Mouse (Mus musculus) lung, embryonic 14.5 days (tissue): ENCODE measurements around the gene Casz1. TPM values are rescaled to one million over a fixed set of nuclear protein-coding genes. Genes with fewer than 3 reads are reported as not detected.

Source experiments
- ATAC-seq: fragments of 200-750 bp; cut with Nextera tagmentation; 2 replicates; pipeline ENCODE4 v1.8.0; 2017; ENCODE audit warnings: mild to moderate bottlenecking, moderate TSS enrichment, moderate library complexity; ENCODE audit not compliant: insufficient read depth
- DNase-seq: peaks from one replicate; pipeline ENCODE4 v3.0.0-alpha.2; 2015
- H3K27ac ChIP-seq: fragments of 300-500 bp; sonication (generic); 2 replicates; pipeline ENCODE4 v1.5.1; 2014; ENCODE audit warnings: low read depth, mild to moderate bottlenecking, moderate library complexity
- H3K27me3 ChIP-seq: fragments of 300-500 bp; sonication (generic); 2 replicates; pipeline ENCODE4 v1.6.1; 2014; ENCODE audit warnings: low read length, control low read depth; ENCODE audit not compliant: insufficient read depth
- H3K36me3 ChIP-seq: fragments of 300-500 bp; sonication (generic); 2 replicates; pipeline ENCODE4 v1.6.1; 2014; ENCODE audit warnings: control low read depth; ENCODE audit not compliant: insufficient read depth
- H3K4me1 ChIP-seq: fragments of 300-500 bp; sonication (generic); 2 replicates; pipeline ENCODE4 v1.6.1; 2014; ENCODE audit warnings: antibody characterized with exemption, control low read depth; ENCODE audit not compliant: insufficient read depth
- H3K4me2 ChIP-seq: fragments of 300-500 bp; sonication (generic); 2 replicates; pipeline ENCODE4 v1.6.1; 2014; ENCODE audit warnings: mild to moderate bottlenecking
- H3K4me3 ChIP-seq: fragments of 300-500 bp; sonication (generic); 2 replicates; pipeline ENCODE4 v1.5.1; 2014; ENCODE audit warnings: low read depth, low read length
- H3K9ac ChIP-seq: fragments of 300-500 bp; sonication (generic); 2 replicates; pipeline ENCODE4 v1.6.1; 2014
- H3K9me3 ChIP-seq: fragments of 300-500 bp; sonication (generic); 2 replicates; pipeline ENCODE4 v1.6.1; 2016; ENCODE audit warnings: low read depth, low read length, control low read depth
- CTCF ChIP-seq: IDR thresholded peaks from 2 replicates; pipeline ENCODE4 v1.5.1; 2016; ENCODE audit warnings: antibody characterized with exemption, low read depth
- WGBS: fragments of 180-500 bp; shearing (Covaris S2); extraction: QIAGEN DNeasy Blood & Tissue Kit; methylation state at CpG from one replicate; pipeline ENCODE4 v1.1.7; 2014; 5-methylcytosine and 5-hydroxymethylcytosine counted together
- polyA plus RNA-seq: library from polyadenylated mRNA; unstranded; fragments of >200 nt; fragmentation: Nextera tagmentation; extraction: Ambion mirVana; gene quantifications from 2 replicates; pipeline ENCODE4 v1.2.1, GENCODE M21; 2014

Gene Casz1
- polyA plus RNA-seq, 1 experiment from 2014 or later: 8.3 TPM

GRCm38 (mm10) chr4:148922221-148922700, 118.0 kb downstream of the Casz1 start:
- H3K4me1 ChIP-seq: peaks cover 30% of the 10 kb centered on the region
- peak overlapping the region; percentile 21; the same call in 1 of the 2 replicates for H3K27ac ChIP-seq
- no peak for DNase-seq
- H3K9me3 ChIP-seq: no peaks in the 10 kb centered on the region
- no peak for TF ChIP-seq CTCF
- peaks cover 14% of the 10 kb centered on the region; the same call in 1 of the 2 replicates for H3K27me3 ChIP-seq
- H3K36me3 ChIP-seq: no peaks in the 10 kb centered on the region
- H3K9ac ChIP-seq: no peak overlapping the region
- WGBS: 11% methylated on average over 16 of the region's 16 CpGs
- H3K4me2 ChIP-seq: peak overlapping the region; percentile 45
- H3K4me3 ChIP-seq: peak overlapping the region; percentile 14; the same call in 1 of the 2 replicates
- ATAC-seq: no peak

- Histone ChIP-seq H3K4me2 (no peak overlapping the region), H3K4me3 (no peak overlapping the region), H3K27me3 (peaks cover 14% of the 10 kb centered on the region; the same call in 1 of the 2 replicates), H3K4me1 (peaks cover 30% of the 10 kb centered on the region), H3K9ac (no peak overlapping the region), H3K9me3 (no peaks in the 10 kb centered on the region), H3K36me3 (no peaks in the 10 kb centered on the region), H3K27ac (peak overlapping the region; percentile 67)
- no peak for ATAC-seq
- no peak for DNase-seq
- TF ChIP-seq CTCF: no peak
- WGBS: 54% methylated on average over 9 of the region's 9 CpGs
Measured at GRCm38 (mm10) chr4:148923414-148923813, 119.2 kb downstream of the Casz1 start.

GRCm38 (mm10) chr4:148923976-148924375, 119.7 kb downstream of the Casz1 start:
- DNase-seq (no peak), ATAC-seq (no peak)
- Histone ChIP-seq H3K4me1 (peaks cover 30% of the 10 kb centered on the region), H3K9ac (no peak overlapping the region), H3K36me3 (no peaks in the 10 kb centered on the region), H3K4me2 (no peak overlapping the region), H3K9me3 (no peaks in the 10 kb centered on the region), H3K27me3 (peaks cover 14% of the 10 kb centered on the region; the same call in 1 of the 2 replicates), H3K4me3 (no peak overlapping the region), H3K27ac (peak overlapping the region; percentile 67)
- 58% methylated on average over 8 of the region's 8 CpGs for WGBS
- no peak for TF ChIP-seq CTCF

GRCm38 (mm10) chr4:148925589-148926359, 121.5 kb downstream of the Casz1 start:
- TF ChIP-seq CTCF: no peak
- Histone ChIP-seq H3K27ac (peak overlapping the region; percentile 75), H3K9ac (no peak overlapping the region), H3K4me3 (no peak overlapping the region), H3K9me3 (no peaks in the 10 kb centered on the region), H3K36me3 (no peaks in the 10 kb centered on the region), H3K27me3 (peaks cover 11% of the 10 kb centered on the region; the same call in 1 of the 2 replicates), H3K4me2 (peak overlapping the region; percentile 38; the same call in 1 of the 2 replicates), H3K4me1 (peaks cover 25% of the 10 kb centered on the region)
- ATAC-seq: peak; percentile 70
- WGBS: 22% methylated on average over 18 of the region's 18 CpGs
- DNase-seq: peak; percentile 75

GRCm38 (mm10) chr4:148926459-148926858, 122.2 kb downstream of the Casz1 start:
- no peaks in the 10 kb centered on the region for H3K9me3 ChIP-seq
- no peak overlapping the region for H3K9ac ChIP-seq
- H3K4me1 ChIP-seq: peaks cover 25% of the 10 kb centered on the region
- peaks cover 6% of the 10 kb centered on the region; the same call in 1 of the 2 replicates for H3K27me3 ChIP-seq
- H3K27ac ChIP-seq: peak overlapping the region; percentile 73
- H3K4me3 ChIP-seq: no peak overlapping the region
- TF ChIP-seq CTCF: no peak
- peak; percentile 61 for DNase-seq
- peak overlapping the region; percentile 38 for H3K4me2 ChIP-seq
- peak; percentile 62 for ATAC-seq
- H3K36me3 ChIP-seq: no peaks in the 10 kb centered on the region
- WGBS: 11% methylated on average over 8 of the region's 8 CpGs

GRCm38 (mm10) chr4:148928316-148928715, 124.1 kb downstream of the Casz1 start:
- no peak overlapping the region for H3K4me2 ChIP-seq
- no peak overlapping the region for H3K9ac ChIP-seq
- H3K9me3 ChIP-seq: no peaks in the 10 kb centered on the region
- H3K36me3 ChIP-seq: no peaks in the 10 kb centered on the region
- peak overlapping the region; percentile 24; the same call in 1 of the 2 replicates for H3K27ac ChIP-seq
- ATAC-seq (no peak), DNase-seq (no peak)
- no peaks in the 10 kb centered on the region for H3K27me3 ChIP-seq
- no peak overlapping the region for H3K4me3 ChIP-seq
- peaks cover 20% of the 10 kb centered on the region for H3K4me1 ChIP-seq
- WGBS: 32% methylated on average over 9 of the region's 9 CpGs
- no peak for TF ChIP-seq CTCF

GRCm38 (mm10) chr4:148928876-148929275, 124.6 kb downstream of the Casz1 start:
- H3K9me3 ChIP-seq: no peaks in the 10 kb centered on the region
- no peaks in the 10 kb centered on the region for H3K27me3 ChIP-seq
- no peak for TF ChIP-seq CTCF
- H3K27ac ChIP-seq: no peak overlapping the region
- H3K4me3 ChIP-seq: no peak overlapping the region
- DNase-seq: no peak
- 89% methylated on average over 16 of the region's 16 CpGs for WGBS
- no peak overlapping the region for H3K4me2 ChIP-seq
- no peak for ATAC-seq
- H3K4me1 ChIP-seq: peaks cover 15% of the 10 kb centered on the region
- H3K36me3 ChIP-seq: 0 out of 2 replicates have a peak, but pooled peaks cover 2% of the 10 kb centered on the region
- H3K9ac ChIP-seq: no peak overlapping the region
